Mouse (Mus musculus) liver, embryonic 14.5 days (tissue): Measurements from ENCODE around the gene Ttll13. TPM values are rescaled to one million over a fixed set of nuclear protein-coding genes. Genes with fewer than 3 reads are reported as not detected.
A peak's percentile ranks its signal among the peaks of the same experiment; 100 is the strongest.

Source experiments
- ATAC-seq: fragments of 200-750 bp; cut with Nextera tagmentation; 2 replicates; pipeline ENCODE4 v1.8.0; 2017; ENCODE audit warnings: moderate number of reproducible peaks, mild to moderate bottlenecking, moderate library complexity; ENCODE audit not compliant: insufficient read depth
- DNase-seq, 3 experiments: peaks; one replicate each; pipeline ENCODE4 v3.0.0-alpha.2; 2012 to 2013; ENCODE audit warnings: low read depth in 3 of 3, low spot score in 3 of 3
- H3K27ac ChIP-seq: fragments of 300-500 bp; sonication (generic); 2 replicates; pipeline ENCODE4 v1.5.1; 2014; ENCODE audit warnings: moderate library complexity, mild to moderate bottlenecking, control low read depth, inconsistent platforms
- H3K27me3 ChIP-seq: fragments of 300-500 bp; sonication (generic); 2 replicates; pipeline ENCODE4 v1.6.1; 2014; ENCODE audit warnings: mild to moderate bottlenecking, low read length, moderate library complexity; ENCODE audit not compliant: control insufficient read depth, insufficient read depth
- H3K36me3 ChIP-seq: fragments of 300-500 bp; sonication (generic); replicated peaks from 2 replicates; pipeline ENCODE4 v1.6.1; 2014; ENCODE audit warnings: low read depth; ENCODE audit not compliant: control insufficient read depth, insufficient read depth
- H3K4me1 ChIP-seq, 2 experiments: fragments of 200-500 bp in 1 of 2; fragments of 300-500 bp in 1 of 2; sonication (generic) in 1 of 2; replicated peaks; 2 replicates each; pipeline ENCODE4 v1.6.1; 2012 to 2014; ENCODE audit warnings: antibody characterized with exemption in 1 of 2, inconsistent platforms in 1 of 2, low read length in 1 of 2; ENCODE audit not compliant: control insufficient read depth in 2 of 2, insufficient read depth in 2 of 2
- H3K4me2 ChIP-seq: fragments of 300-500 bp; sonication (generic); 2 replicates; pipeline ENCODE4 v1.6.1; 2014; ENCODE audit warnings: low read depth, mild to moderate bottlenecking, control low read depth, moderate library complexity
- H3K4me3 ChIP-seq, 2 experiments: fragments of 200-500 bp in 1 of 2; fragments of 300-500 bp in 1 of 2; sonication (generic) in 1 of 2; 2 replicates each; pipeline ENCODE4 v1.5.1; 2012 to 2014; ENCODE audit warnings: low read depth in 2 of 2, low read length in 2 of 2, mild to moderate bottlenecking in 2 of 2, control low read depth in 1 of 2, inconsistent platforms in 1 of 2, moderate library complexity in 1 of 2; ENCODE audit not compliant: insufficient read depth in 1 of 2
- H3K9ac ChIP-seq: fragments of 300-500 bp; sonication (generic); replicated peaks from 2 replicates; pipeline ENCODE4 v1.6.1; 2014; ENCODE audit warnings: mild to moderate bottlenecking, control low read depth, moderate library complexity
- H3K9me3 ChIP-seq: fragments of 300-500 bp; sonication (generic); 2 replicates; pipeline ENCODE4 v1.6.1; 2016; ENCODE audit warnings: low read length, mixed read lengths; ENCODE audit not compliant: control insufficient read depth
- CTCF ChIP-seq: IDR thresholded peaks from 2 replicates; pipeline ENCODE4 v1.5.1; 2016; ENCODE audit warnings: antibody characterized with exemption, low read depth, control low read depth
- EP300 ChIP-seq: IDR thresholded peaks from 2 replicates; pipeline ENCODE4 v1.6.1; 2016; ENCODE audit warnings: antibody characterized with exemption, low read depth
- WGBS: fragments of 180-500 bp; shearing (Covaris S2); extraction: QIAGEN DNeasy Blood & Tissue Kit; methylation state at CpG from one replicate; pipeline ENCODE4 v1.1.7; 2014; ENCODE audit not compliant: insufficient replicate concordance; 5-methylcytosine and 5-hydroxymethylcytosine counted together
- polyA plus RNA-seq, 2 experiments: library from polyadenylated mRNA; depleted of rRNA in 1 of 2; stranded (reverse) in 1 of 2; unstranded in 1 of 2; fragments of >200 nt; fragmentation: Nextera tagmentation in 1 of 2; extraction: Ambion mirVana in 1 of 2; gene quantifications; 2 replicates each; pipeline versions ENCODE4 v1.2.1 to v1.2.3; 2012 to 2014

Gene Ttll13
- polyA plus RNA-seq, 2 experiments = 0.20 to 0.23 TPM

- H3K9ac ChIP-seq = no peak overlapping the region
- no peaks in the 10 kb centered on the region for H3K4me1 ChIP-seq
- no peaks in the 10 kb centered on the region for H3K27me3 ChIP-seq
- H3K4me3 ChIP-seq = no peak overlapping the region
- no peak overlapping the region for H3K27ac ChIP-seq
- H3K9me3 ChIP-seq = no peaks in the 10 kb centered on the region
- H3K4me2 ChIP-seq = no peak overlapping the region
- H3K36me3 ChIP-seq = peaks cover 95% of the 10 kb centered on the region
- ATAC-seq (no peak), DNase-seq (no peak)
- WGBS = 94% methylated on average over 4 of the region's 4 CpGs
- no peak for TF ChIP-seq EP300
Observed at GRCm38 (mm10) chr7:80221179-80221750, 24.9 kb upstream of the Ttll13 start.

- TF ChIP-seq EP300 = no peak
- TF ChIP-seq CTCF = peak; percentile 50
- no peak for DNase-seq
- H3K9ac ChIP-seq = no peak overlapping the region
- no peaks in the 10 kb centered on the region for H3K9me3 ChIP-seq
- H3K27ac ChIP-seq = no peak overlapping the region
- no peak overlapping the region for H3K4me2 ChIP-seq
- no peak for ATAC-seq
- H3K4me1 ChIP-seq = peaks cover 7 to 14% of the 10 kb centered on the region in 2 experiments
- H3K27me3 ChIP-seq = no peaks in the 10 kb centered on the region
- no peak overlapping the region for H3K4me3 ChIP-seq
- peaks cover 52% of the 10 kb centered on the region for H3K36me3 ChIP-seq
- 90% methylated on average over 4 of the region's 4 CpGs for WGBS
Observed at GRCm38 (mm10) chr7:80227065-80227464, 19.1 kb upstream of the Ttll13 start.

- Histone ChIP-seq H3K9ac (no peak overlapping the region), H3K36me3 (peaks cover 26% of the 10 kb centered on the region), H3K27me3 (no peaks in the 10 kb centered on the region), H3K27ac (no peak overlapping the region), H3K9me3 (no peaks in the 10 kb centered on the region), H3K4me3 (no peak overlapping the region), H3K4me1 (peaks cover 10 to 22% of the 10 kb centered on the region in 2 experiments), H3K4me2 (peak overlapping the region; percentile 99)
- no peak for TF ChIP-seq EP300
- no peak for TF ChIP-seq CTCF
- no peak for ATAC-seq
- no peak for DNase-seq
- WGBS = 47% methylated on average over 6 of the region's 6 CpGs
Observed at GRCm38 (mm10) chr7:80230196-80230595, 16.0 kb upstream of the Ttll13 start.

- DNase-seq (peak in 2 of 3 experiments; percentile 33 to 55), ATAC-seq (peak; percentile 47)
- Histone ChIP-seq H3K4me1 (peaks cover 10 to 22% of the 10 kb centered on the region in 2 experiments), H3K9me3 (no peaks in the 10 kb centered on the region), H3K4me2 (peak overlapping the region; percentile 99), H3K27me3 (no peaks in the 10 kb centered on the region), H3K27ac (peak overlapping the region; percentile 89), H3K9ac (peak overlapping the region; percentile 94), H3K36me3 (peaks cover 8% of the 10 kb centered on the region), H3K4me3 (peak overlapping the region; percentile 88 to 91)
- TF ChIP-seq EP300 (no peak), CTCF (no peak)
- under 1% methylated on average over 29 of the region's 29 CpGs for WGBS
Observed at GRCm38 (mm10) chr7:80231971-80232488, 14.1 kb upstream of the Ttll13 start.

- H3K36me3 ChIP-seq = peaks cover 2% of the 10 kb centered on the region
- ATAC-seq (peak; percentile 100), DNase-seq (peak; percentile 93 to 94 (median 94))
- H3K4me3 ChIP-seq = peak within 1 kb of the TSS; percentile 88 to 91
- TF ChIP-seq CTCF (no peak; the same call in 1 of the 2 replicates), EP300 (no peak)
- H3K27ac ChIP-seq = peak within 1 kb of the TSS; percentile 89
- peak within 1 kb of the TSS; percentile 94 for H3K9ac ChIP-seq
- WGBS = under 1% methylated on average over 56 of the region's 56 CpGs
- peaks cover 10 to 22% of the 10 kb centered on the region in 2 experiments for H3K4me1 ChIP-seq
- H3K4me2 ChIP-seq = peak within 1 kb of the TSS; percentile 99
- H3K9me3 ChIP-seq = no peaks in the 10 kb centered on the region
- H3K27me3 ChIP-seq = no peaks in the 10 kb centered on the region
Observed at GRCm38 (mm10) chr7:80232489-80233029, 13.6 kb upstream of the Ttll13 start, which contains the start of the genes Cib1 and Gdpgp1. TSS of gene Cib1 (minus strand) at chr7:80232813. TSS of gene Gdpgp1 (plus strand) at chr7:80232865.
